Mouse (Mus musculus) heart, adult 2 months (tissue): Measurements from ENCODE around the gene Cby3. TPM values are rescaled to one million over a fixed set of nuclear protein-coding genes. Genes with fewer than 3 reads are reported as not detected.

Experiments
- DNase-seq, 2 experiments: peaks; one replicate each; pipeline ENCODE4 v3.0.0; 2021
- H3K27ac ChIP-seq: fragments of 200-600 bp; 2 replicates; pipeline ENCODE4 v1.8.1; 2022
- H3K27me3 ChIP-seq: fragments of 200-500 bp; 2 replicates; pipeline ENCODE4 v1.6.1; 2012; ENCODE audit warnings: mild to moderate bottlenecking, low read length, inconsistent platforms, mixed read lengths; ENCODE audit not compliant: control insufficient read depth, insufficient read depth
- H3K36me3 ChIP-seq: fragments of 200-500 bp; 2 replicates; pipeline ENCODE4 v1.6.1; 2012; ENCODE audit warnings: low read length, inconsistent platforms; ENCODE audit not compliant: control insufficient read depth, insufficient read depth
- H3K4me1 ChIP-seq: fragments of 200-500 bp; 2 replicates; pipeline ENCODE4 v1.6.1; 2011; ENCODE audit warnings: low read length; ENCODE audit not compliant: control insufficient read depth, insufficient read depth
- H3K4me3 ChIP-seq: fragments of 200-600 bp; 2 replicates; pipeline ENCODE4 v1.8.1; 2022
- H3K79me2 ChIP-seq: fragments of 200-500 bp; replicated peaks from 2 replicates; pipeline ENCODE4 v1.6.1; 2012; ENCODE audit warnings: mild to moderate bottlenecking, inconsistent platforms, low read length, moderate library complexity, mixed read lengths; ENCODE audit not compliant: control insufficient read depth, insufficient read depth
- H3K9ac ChIP-seq: fragments of 200-500 bp; 2 replicates; pipeline ENCODE4 v1.6.1; 2012; ENCODE audit warnings: low read depth, mild to moderate bottlenecking, control low read depth, inconsistent platforms, low read length, mixed read lengths
- CTCF ChIP-seq: fragments of 200-600 bp; IDR thresholded peaks from 2 replicates; pipeline ENCODE4 v1.8.1; 2022; ENCODE audit warnings: antibody characterized with exemption, mild to moderate bottlenecking, moderate library complexity
- EP300 ChIP-seq: fragments of 200-500 bp; IDR thresholded peaks from 2 replicates; pipeline ENCODE4 v1.6.1; 2011; ENCODE audit warnings: low read depth, low read length, control low read depth; ENCODE audit not compliant: insufficient read depth
- POLR2A ChIP-seq: fragments of 200-500 bp; IDR thresholded peaks from 2 replicates; pipeline ENCODE4 v1.6.1; 2011; ENCODE audit warnings: mild to moderate bottlenecking, low read depth, low read length, control low read depth; ENCODE audit not compliant: insufficient read depth
- WGBS: fragments of 180-500 bp; shearing (Covaris S2); methylation state at CpG from one replicate; pipeline ENCODE4 v1.1.7; 2018; 5-methylcytosine and 5-hydroxymethylcytosine counted together
- intact Hi-C: fragments of 180-260 bp; cut with DNase I; formaldehyde crosslinking; loops from one replicate; pipeline ENCODE4 v1.15.1; 2025
- polyA plus RNA-seq: library from polyadenylated mRNA; depleted of rRNA; stranded (reverse); fragments of >200 nt; gene quantifications from 2 replicates; pipeline ENCODE4 v1.2.3, GENCODE M21; 2012
- total RNA-seq, 2 experiments: library from RNA; stranded (reverse); gene quantifications; 2 replicates each; pipeline ENCODE4 v1.2.3; 2021

Cby3 gene
- total and polyA plus RNA-seq, 3 experiments, result 0.29 TPM; not detected in 2

GRCm38 (mm10) chr11:50324751-50325471, 29.4 kb upstream of the Cby3 start:
- Histone ChIP-seq H3K4me1 (peaks cover 8% of the 10 kb centered on the region), H3K27me3 (no peaks in the 10 kb centered on the region), H3K4me3 (peak overlapping the region; percentile 88), H3K79me2 (peaks cover 9% of the 10 kb centered on the region), H3K27ac (peak overlapping the region; percentile 92), H3K36me3 (peaks cover 19% of the 10 kb centered on the region), H3K9ac (peak overlapping the region; percentile 92)
- no peak for TF ChIP-seq EP300
- no peak for TF ChIP-seq CTCF
- no peak for DNase-seq
- intact Hi-C loops, result loop anchor here (2.0 to 5.0 kb wide), 3 partner anchors 32 to 52 kb away; partner anchors contain the start of genes Hnrnph1 and Maml1
- WGBS, result under 1% methylated on average over 34 of the region's 34 CpGs

DNA sequence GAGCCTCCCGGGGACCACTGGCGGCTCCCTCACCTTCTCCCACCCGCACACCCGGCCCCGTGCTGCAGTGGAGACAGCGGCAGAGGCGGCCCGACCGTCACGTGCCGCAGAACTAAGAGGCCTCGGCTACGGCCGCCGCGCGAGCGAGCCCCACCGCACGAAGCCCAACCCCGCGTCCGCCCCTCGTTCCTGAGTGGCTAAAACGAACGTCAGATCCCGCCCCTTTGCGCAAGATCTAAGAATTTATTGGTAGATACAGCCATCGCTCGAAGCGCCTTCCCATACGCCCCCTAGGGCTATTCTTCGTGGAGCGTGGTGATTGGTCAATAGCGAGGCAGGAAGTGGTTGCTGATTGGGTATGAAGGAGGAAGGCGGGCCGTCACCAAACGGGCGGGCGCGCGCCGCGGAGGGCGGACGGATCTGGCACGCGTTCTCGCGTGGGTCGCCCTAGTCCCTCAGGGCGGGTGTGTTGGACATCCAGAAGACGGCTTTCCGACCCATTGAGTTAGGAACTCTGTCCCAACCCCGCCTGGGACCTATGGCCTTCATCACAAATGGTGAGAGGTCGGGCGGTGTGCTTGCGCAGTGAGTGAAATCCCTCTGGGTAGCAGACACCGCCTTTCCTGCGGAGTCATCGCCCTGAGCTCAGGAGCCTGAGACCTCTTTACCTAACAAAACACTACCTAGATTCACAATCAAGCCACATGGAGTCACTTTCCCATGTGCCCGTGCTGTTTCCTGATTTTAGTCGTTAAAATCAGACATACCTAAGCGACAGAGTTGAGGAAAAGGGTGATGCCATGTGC, 28.6 kb upstream of the Cby3 start, which contains the start of gene Canx:
TSS of gene Canx (minus strand) at position 178 of the 806 bp plus-strand sequence.
- Histone ChIP-seq H3K27ac (peak within 1 kb of the TSS; percentile 94), H3K4me1 (peaks cover 8% of the 10 kb centered on the region), H3K27me3 (no peaks in the 10 kb centered on the region), H3K4me3 (peak within 1 kb of the TSS; percentile 88), H3K9ac (peak within 1 kb of the TSS; percentile 92), H3K79me2 (peaks cover 9% of the 10 kb centered on the region), H3K36me3 (peaks cover 19% of the 10 kb centered on the region)
- WGBS, result under 1% methylated on average over 64 of the region's 64 CpGs
- DNase-seq, result peak; percentile 98 to 99
- intact Hi-C loops, result loop anchor here (2.0 to 5.0 kb wide), 3 partner anchors 33 to 51 kb away; partner anchors contain the start of genes Hnrnph1 and Maml1
- TF ChIP-seq CTCF, result no peak
- TF ChIP-seq POLR2A, result peak; percentile 95

DNA sequence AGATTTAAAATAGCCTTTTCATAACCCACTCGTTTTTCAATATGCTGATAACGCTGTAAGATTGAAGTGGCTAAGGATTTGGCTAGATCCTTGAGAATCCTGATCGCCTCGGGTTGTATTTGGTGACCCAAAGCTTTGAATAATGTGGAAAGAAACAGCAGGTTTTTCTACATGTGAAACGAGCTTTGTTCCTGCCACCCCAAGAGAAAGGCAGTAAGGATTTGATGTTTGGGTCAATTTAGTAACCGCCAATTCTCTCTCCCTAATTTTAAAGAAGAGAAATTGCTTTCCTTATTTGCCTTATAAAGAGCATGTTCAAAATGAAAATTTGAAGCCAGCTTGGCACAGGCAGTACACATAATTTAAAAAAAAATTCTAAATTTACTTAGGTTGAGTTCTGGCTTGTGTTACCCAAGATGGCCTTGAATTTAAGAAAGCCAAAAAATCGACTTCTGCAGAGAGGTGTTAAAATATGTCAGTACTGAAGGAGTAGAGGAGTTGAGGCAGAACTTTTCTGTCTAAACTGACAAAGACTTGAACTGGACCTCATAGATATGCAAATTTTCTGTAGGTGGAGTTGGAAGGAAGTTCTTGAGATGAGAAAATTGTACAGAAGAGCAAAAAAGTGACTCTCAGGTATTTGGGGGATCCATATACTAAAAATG, 27.8 kb upstream of the Cby3 start:
- Histone ChIP-seq H3K79me2 (peaks cover 8% of the 10 kb centered on the region), H3K4me1 (peaks cover 7% of the 10 kb centered on the region), H3K36me3 (peaks cover 19% of the 10 kb centered on the region), H3K27ac (peak overlapping the region; percentile 94), H3K4me3 (peak overlapping the region; percentile 63), H3K27me3 (no peaks in the 10 kb centered on the region), H3K9ac (peak overlapping the region; percentile 76)
- TF ChIP-seq EP300 (no peak), POLR2A (no peak), CTCF (no peak)
- DNase-seq, result no peak
- 3% methylated on average over 7 of the region's 7 CpGs for WGBS
- intact Hi-C loops, result loop anchor here (5.0 kb wide), 1 partner anchor 36 kb away; no protein-coding TSS in a partner anchor

GRCm38 (mm10) chr11:50328075-50328625, 26.1 kb upstream of the Cby3 start:
- Histone ChIP-seq H3K4me3 (no peak overlapping the region), H3K4me1 (peaks cover 3% of the 10 kb centered on the region), H3K9ac (no peak overlapping the region), H3K27ac (no peak overlapping the region), H3K36me3 (peaks cover 13% of the 10 kb centered on the region), H3K27me3 (no peaks in the 10 kb centered on the region), H3K79me2 (peaks cover 8% of the 10 kb centered on the region)
- intact Hi-C loops, result loop anchor here (5.0 kb wide), 1 partner anchor 34 kb away; no protein-coding TSS in a partner anchor
- 66% methylated on average over 3 of the region's 3 CpGs for WGBS
- no peak for DNase-seq
- TF ChIP-seq POLR2A (no peak), CTCF (no peak), EP300 (no peak)

GRCm38 (mm10) chr11:50329378-50329777, 24.9 kb upstream of the Cby3 start:
- no peak overlapping the region for H3K27ac ChIP-seq
- H3K36me3 ChIP-seq, result peaks cover 5% of the 10 kb centered on the region
- H3K4me1 ChIP-seq, result peaks cover 2% of the 10 kb centered on the region; the same call in 1 of the 2 replicates
- H3K9ac ChIP-seq, result no peak overlapping the region
- DNase-seq, result no peak
- intact Hi-C loops, result loop anchor here (5.0 kb wide), 1 partner anchor 33 kb away; no protein-coding TSS in a partner anchor
- H3K27me3 ChIP-seq, result no peaks in the 10 kb centered on the region
- H3K4me3 ChIP-seq, result no peak overlapping the region
- TF ChIP-seq EP300, result no peak
- no peak for TF ChIP-seq CTCF
- no peak for TF ChIP-seq POLR2A
- 100% methylated on average over 1 of the region's 1 CpGs for WGBS
- H3K79me2 ChIP-seq, result peaks cover 4% of the 10 kb centered on the region
